Mouse (Mus musculus) kidney, adult 11 months (tissue): Measurements from ENCODE around the gene Lrriq1.

ENCODE experiments used
- DNase-seq: peaks from one replicate; pipeline ENCODE4 v3.0.0; 2022

Gene Lrriq1

GRCm38 (mm10) chr10:103028253-103029131, 207.6 kb downstream of the Lrriq1 start:
- DNase-seq = peak; percentile 27

DNA sequence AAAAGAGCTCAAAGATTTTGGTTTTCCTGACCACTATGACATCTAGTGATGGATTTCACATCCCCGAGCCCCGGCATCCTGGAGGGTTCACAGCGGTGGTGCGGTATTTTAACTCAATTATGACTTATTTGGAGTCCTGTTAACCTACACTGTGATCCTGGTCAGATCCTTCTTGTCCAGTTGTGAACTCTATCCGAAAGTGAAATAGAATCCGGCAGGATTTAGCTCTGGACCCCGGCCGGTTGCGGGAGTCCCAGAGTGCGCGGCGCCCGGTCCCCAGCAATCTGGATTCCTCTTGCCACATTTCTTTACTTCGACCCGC, 208.2 kb downstream of the Lrriq1 start:
- DNase-seq = no peak

DNA sequence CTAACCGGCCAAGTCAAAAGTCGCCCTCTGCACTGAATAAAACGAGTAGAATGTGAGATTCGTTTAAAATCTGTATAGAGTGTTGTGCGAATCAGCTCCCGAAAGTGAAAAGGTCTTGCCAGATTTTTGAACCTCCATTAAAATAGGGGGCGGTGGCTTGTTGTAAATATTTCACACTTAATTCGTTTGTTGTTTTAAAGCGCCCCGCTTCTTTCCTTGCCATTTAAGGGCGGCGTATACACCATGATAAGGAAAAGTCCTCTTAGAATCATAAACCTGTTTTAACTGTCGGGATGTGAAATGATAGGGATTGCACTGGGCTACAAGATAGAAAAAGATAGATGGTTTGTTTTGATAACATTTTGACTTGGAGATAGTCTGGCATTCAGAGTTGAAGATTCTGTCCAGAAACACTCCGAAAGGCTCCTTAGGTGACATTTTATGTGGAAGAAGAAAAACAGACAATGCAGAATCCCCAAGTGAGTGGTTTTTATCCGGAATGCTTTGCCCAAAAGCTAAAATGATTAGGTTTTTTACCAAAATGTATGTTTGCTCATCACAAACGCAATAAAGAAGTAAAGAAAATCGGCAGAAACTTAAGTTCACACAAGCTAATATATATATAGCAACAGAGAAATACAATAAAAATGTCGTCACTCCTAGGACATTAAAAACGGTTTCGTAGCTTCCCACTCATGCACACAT, 208.7 kb downstream of the Lrriq1 start:
- DNase-seq = no peak

- no peak for DNase-seq
These were observed 209.4 kb downstream of the Lrriq1 start for GRCm38 (mm10) chr10:103026636-103027225.

DNA sequence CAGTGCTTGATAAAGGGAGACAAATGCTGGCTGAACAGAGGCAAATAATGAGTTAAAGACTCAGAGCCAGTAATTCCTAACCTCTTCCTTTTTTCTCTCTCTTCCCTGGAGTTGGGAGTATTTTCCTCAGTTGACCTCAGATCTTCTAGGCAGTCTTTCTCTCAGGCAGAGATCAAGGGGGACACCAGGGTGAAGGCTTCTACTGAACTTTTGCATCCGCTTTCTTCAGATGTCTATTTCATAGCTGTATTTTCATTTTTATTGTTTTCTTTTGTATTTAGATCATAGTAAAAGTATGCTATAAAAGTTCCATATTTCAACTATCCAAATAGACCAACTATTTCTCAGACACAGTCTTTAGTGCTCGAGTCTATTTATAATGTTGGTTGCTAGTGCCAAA, 233.6 kb downstream of the Lrriq1 start:
- DNase-seq = no peak

DNA sequence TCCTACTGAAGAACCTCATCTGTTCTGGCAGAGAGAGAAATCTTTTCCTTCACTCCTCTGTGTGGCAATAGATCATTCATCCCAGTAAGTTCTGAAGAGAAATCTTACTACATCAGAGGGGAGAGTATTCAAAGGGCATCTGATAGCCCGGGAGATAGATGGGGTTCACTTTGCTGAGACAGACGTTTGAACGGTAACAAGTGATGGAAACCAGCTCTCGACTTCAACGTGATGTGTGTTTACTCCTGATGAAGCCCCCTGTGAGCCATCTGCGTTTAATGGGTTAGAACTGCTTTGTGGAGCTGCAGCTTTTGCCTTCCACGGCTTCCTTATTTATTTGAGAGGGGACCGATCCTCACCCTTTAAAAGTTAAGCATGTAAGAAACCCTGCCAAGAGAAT, 235.2 kb downstream of the Lrriq1 start:
- no peak for DNase-seq

- DNase-seq = no peak
These were observed 236.5 kb downstream of the Lrriq1 start for GRCm38 (mm10) chr10:102999584-102999983.
